Mouse (Mus musculus) spleen, adult 2 months (tissue): ENCODE results near the gene Ubl5. TPM values are rescaled to one million over a fixed set of nuclear protein-coding genes. Genes with fewer than 3 reads are reported as not detected.

Experiments
- DNase-seq, 2 experiments: peaks; one replicate each; pipeline versions ENCODE4 v3.0.0 to v3.0.0-alpha.2; 2012 to 2021; ENCODE audit warnings: low spot score in 2 of 2, low read depth in 1 of 2
- H3K27ac ChIP-seq: fragments of 200-500 bp; 2 replicates; pipeline ENCODE4 v1.5.1; 2012; ENCODE audit warnings: low read length, inconsistent platforms; ENCODE audit not compliant: insufficient read depth
- H3K27me3 ChIP-seq: fragments of 200-500 bp; 2 replicates; pipeline ENCODE4 v1.6.1; 2012; ENCODE audit warnings: mild to moderate bottlenecking, moderate library complexity, low read length, inconsistent platforms; ENCODE audit not compliant: control insufficient read depth, insufficient read depth
- H3K36me3 ChIP-seq: fragments of 200-500 bp; 2 replicates; pipeline ENCODE4 v1.6.1; 2012; ENCODE audit warnings: mild to moderate bottlenecking, low read length, inconsistent platforms; ENCODE audit not compliant: control insufficient read depth, insufficient read depth
- H3K4me1 ChIP-seq: fragments of 200-500 bp; 2 replicates; pipeline ENCODE4 v1.6.1; 2011; ENCODE audit warnings: inconsistent platforms; ENCODE audit not compliant: control insufficient read depth, insufficient read depth, insufficient read length
- H3K4me3 ChIP-seq: fragments of 200-500 bp; 2 replicates; pipeline ENCODE4 v1.5.1; 2011; ENCODE audit warnings: mild to moderate bottlenecking, inconsistent platforms; ENCODE audit not compliant: insufficient read depth, insufficient read length; ENCODE audit errors: extremely low read depth
- CTCF ChIP-seq: fragments of 200-500 bp; IDR thresholded peaks from 2 replicates; pipeline ENCODE4 v1.5.1; 2011; ENCODE audit warnings: mild to moderate bottlenecking, inconsistent platforms; ENCODE audit not compliant: insufficient read depth, insufficient read length, insufficient replicate concordance; ENCODE audit errors: extremely low read depth
- POLR2A ChIP-seq: fragments of 200-500 bp; IDR thresholded peaks from 2 replicates; pipeline ENCODE4 v1.6.1; 2011; ENCODE audit warnings: low read depth, low read length, inconsistent platforms
- WGBS: fragments of 180-500 bp; shearing (Covaris S2); methylation state at CpG from one replicate; pipeline ENCODE4 v1.1.7; 2018; 5-methylcytosine and 5-hydroxymethylcytosine counted together
- polyA plus RNA-seq: library from polyadenylated mRNA; depleted of rRNA; stranded (reverse); fragments of >200 nt; gene quantifications from 2 replicates; pipeline ENCODE4 v1.2.3, GENCODE M21; 2012; rRNA removed

The Ubl5 gene
- polyA plus RNA-seq, 1 experiment, result 178 TPM

- Histone ChIP-seq H3K27ac (no peak overlapping the region), H3K4me3 (no peak overlapping the region), H3K36me3 (no peaks in the 10 kb centered on the region), H3K27me3 (peaks cover 8% of the 10 kb centered on the region), H3K4me1 (no peaks in the 10 kb centered on the region)
- WGBS, result 14% methylated on average over 25 of the region's 25 CpGs
- no peak for DNase-seq
- TF ChIP-seq CTCF, result no peak
Measured at GRCm38 (mm10) chr9:20694721-20695235, 52.1 kb downstream of the Ubl5 start.

DNA sequence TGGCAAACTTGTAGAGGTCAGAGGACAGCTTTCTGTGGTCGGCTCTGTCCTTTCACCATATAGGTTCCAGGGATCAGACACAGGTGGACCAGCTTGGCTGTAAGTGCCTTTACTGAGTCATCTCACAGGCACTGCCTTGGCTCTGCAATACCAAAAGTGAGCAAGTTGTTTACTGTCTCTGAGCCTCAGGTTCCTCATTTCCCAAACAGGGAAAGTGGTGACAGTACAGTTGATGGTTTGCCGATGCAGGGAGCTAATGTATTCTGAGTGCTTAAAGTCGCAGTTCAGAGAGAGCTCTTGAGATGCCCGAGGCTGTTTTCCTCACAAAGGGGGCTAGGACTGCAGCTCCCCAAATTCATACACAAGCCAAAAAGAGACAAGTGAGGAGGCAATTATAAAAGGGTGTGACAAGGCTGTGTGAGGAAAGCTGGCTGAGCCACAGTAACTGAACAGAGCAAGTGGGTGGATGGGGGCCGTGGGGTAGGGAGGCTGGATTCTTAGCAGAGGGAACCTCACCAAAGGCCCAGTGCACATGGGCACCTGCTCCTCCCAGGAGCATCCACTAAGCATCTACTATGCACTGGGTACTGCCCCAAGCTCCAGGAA, 53.5 kb downstream of the Ubl5 start:
- no peaks in the 10 kb centered on the region for H3K36me3 ChIP-seq
- WGBS, result 47% methylated on average over 5 of the region's 5 CpGs
- TF ChIP-seq POLR2A, result no peak
- no peak for TF ChIP-seq CTCF

More for the DNA sequence above, 53.5 kb downstream of the Ubl5 start:
- Histone ChIP-seq H3K4me1 (no peaks in the 10 kb centered on the region), H3K27me3 (peaks cover 8% of the 10 kb centered on the region), H3K4me3 (no peak overlapping the region), H3K27ac (no peak overlapping the region)
- no peak for DNase-seq

Other genes starting within 250 kb of the Ubl5 start
- 1.4 TPM in 2 replicates for gene Zfp26, start 182.7 kb upstream of the Ubl5 start, polyA plus RNA-seq
- 3.2 and 3.7 TPM in 2 replicates for gene Zfp426, start 150.1 kb upstream of the Ubl5 start, polyA plus RNA-seq
- 1.9 and 2.1 TPM in 2 replicates for gene Zfp266, start 121.5 kb upstream of the Ubl5 start, polyA plus RNA-seq
- 0.82 and 1.1 TPM in 2 replicates for gene Zfp846, start 61.6 kb upstream of the Ubl5 start, polyA plus RNA-seq
- gene Fbxl12, start 1.9 kb downstream of the Ubl5 start, polyA plus RNA-seq, result 82.2 and 105 TPM in 2 replicates
- 11.3 and 12.0 TPM in 2 replicates for gene Pin1, start 9.2 kb downstream of the Ubl5 start, polyA plus RNA-seq
- gene Olfm2, start 103.5 kb downstream of the Ubl5 start, polyA plus RNA-seq, result 0.50 and 0.53 TPM in 2 replicates
- gene Col5a3, start 172.2 kb downstream of the Ubl5 start, polyA plus RNA-seq, result 1.4 TPM in 2 replicates
- not detected in 2 replicates for gene Rdh8, start 175.6 kb downstream of the Ubl5 start, polyA plus RNA-seq
- gene A230050P20Rik, start 225.8 kb downstream of the Ubl5 start, polyA plus RNA-seq, result 82.8 and 108 TPM in 2 replicates
- 2.7 and 3.8 TPM in 2 replicates for gene Angptl6, start 236.8 kb downstream of the Ubl5 start, polyA plus RNA-seq
- gene Ppan, start 245.3 kb downstream of the Ubl5 start, polyA plus RNA-seq, result 116 and 120 TPM in 2 replicates